Mouse (Mus musculus) macrophage (primary cell): Measurements from ENCODE around the gene Sf3b6. TPM values are rescaled to one million over a fixed set of nuclear protein-coding genes. Genes with fewer than 3 reads are reported as not detected.
"Not testable (repeated sequence)": the region's sequence is repeated elsewhere in the genome, so short reads cannot be mapped to it uniquely, and the experiment has no call there.

Experiments
- H3K27ac ChIP-seq: fragments of 350-480 bp; formaldehyde crosslinking; 2 replicates; pipeline ENCODE4 v1.9.0; 2021
- H3K36me3 ChIP-seq: fragments of 350-480 bp; formaldehyde crosslinking; 2 replicates; pipeline ENCODE4 v1.9.0; 2021; ENCODE audit errors: inconsistent target
- H3K4me3 ChIP-seq: fragments of 350-480 bp; formaldehyde crosslinking; 2 replicates; pipeline ENCODE4 v1.9.0; 2021; ENCODE audit errors: inconsistent target
- H3K79me2 ChIP-seq: fragments of 350-480 bp; formaldehyde crosslinking; 2 replicates; pipeline ENCODE4 v1.9.0; 2021; ENCODE audit errors: inconsistent target
- WGBS: methylation state at CpG from one replicate; pipeline ENCODE4 v1.1.7; 2026; ENCODE audit warnings: inconsistent platforms; ENCODE audit not compliant: missing documents; 5-methylcytosine and 5-hydroxymethylcytosine counted together
- polyA plus RNA-seq: library from polyadenylated mRNA; stranded (reverse); fragments of 250-400 nt; gene quantifications from 3 replicates; pipeline ENCODE4 v1.2.4, GENCODE M21; 2018; ENCODE audit warnings: inconsistent platforms
- total RNA-seq, 78 experiments: library from RNA; depleted of rRNA; stranded (reverse); fragments of 250-400 nt; gene quantifications; 1 replicate in 9 of 78; 2 replicates in 24 of 78; 3 replicates in 43 of 78; 4 replicates in 2 of 78; pipeline ENCODE4 v1.2.4; 2018; ENCODE audit warnings: inconsistent platforms in 56 of 78

The Sf3b6 gene
- total RNA-seq (2018; cell fraction: chromatin; rRNA removed), result 10 to 100 TPM; 19.0 to 62.9 (median 47.3) TPM
- 10 to 100 TPM; 52.5 to 90.8 (median 66.2) TPM for total RNA-seq (2018; cell fraction: cytosol; rRNA removed)
- total RNA-seq (2018; cell fraction: nucleus; rRNA removed), result 10 to 100 TPM; 19.2 to 65.6 (median 41.0) TPM
- polyA plus RNA-seq, result 67.0 to 113 TPM (median 95.3 TPM) in 3 replicates

DNA sequence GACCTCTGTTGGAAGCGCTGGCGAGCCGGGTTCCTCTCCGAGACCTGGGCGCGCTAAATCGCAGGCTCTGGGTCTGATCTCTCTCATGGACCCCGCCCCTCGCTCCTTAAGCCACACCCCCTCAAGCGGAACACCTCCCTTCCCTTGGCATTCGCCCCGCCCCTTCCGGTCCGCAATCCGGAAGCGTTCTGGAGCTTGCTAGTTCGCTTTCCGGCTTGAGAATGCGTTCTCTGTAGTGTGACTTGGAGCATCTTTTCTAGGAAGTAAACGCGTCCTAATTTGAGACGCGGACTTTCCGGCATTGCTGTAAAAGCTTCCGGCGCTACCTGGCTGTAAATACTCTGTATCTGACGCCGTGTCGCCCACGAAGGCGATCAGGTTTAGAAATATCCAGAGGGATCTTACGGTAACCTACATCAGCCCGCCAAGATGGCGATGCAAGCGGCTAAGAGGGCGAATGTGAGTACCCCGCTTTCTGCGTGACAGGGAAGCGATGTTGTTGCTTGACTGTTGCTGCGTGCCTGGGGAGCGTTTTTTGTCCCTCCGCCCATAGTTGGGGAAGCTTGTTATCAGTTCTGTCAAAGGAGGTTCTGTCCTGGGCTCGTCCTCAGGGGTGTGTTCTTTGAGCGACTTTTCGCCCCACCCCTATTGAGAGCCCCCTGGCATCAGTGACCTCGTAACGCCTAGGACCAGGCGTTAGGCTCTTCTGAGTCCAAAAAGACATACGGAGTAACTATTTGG lies at the start of gene Sf3b6:
TSS of gene Sf3b6 (plus strand) at position 184 of the 741 bp plus-strand sequence.
- peaks cover 44% of the 10 kb centered on the region for H3K79me2 ChIP-seq
- 2% methylated on average over 49 of the region's 49 CpGs for WGBS
- H3K36me3 ChIP-seq, result peaks cover 20% of the 10 kb centered on the region
- peak within 1 kb of the TSS; percentile 100 for H3K4me3 ChIP-seq
- peak within 1 kb of the TSS; percentile 72 for H3K27ac ChIP-seq

- no peaks in the 10 kb centered on the region for H3K36me3 ChIP-seq
- peak within 1 kb of the TSS; percentile 27 for H3K4me3 ChIP-seq
- no peak within 1 kb of the TSS for H3K27ac ChIP-seq
These were observed 48.6 kb upstream of the Sf3b6 start, which contains the start of the genes Pfn4 and Fam228b for GRCm38 (mm10) chr12:4768492-4769332. Pfn4 (plus strand) TSS chr12:4769022. Fam228b (minus strand) TSS chr12:4769267.

GRCm38 (mm10) chr12:4769333-4769723 lies 48.0 kb upstream of the Sf3b6 start:
- H3K79me2 ChIP-seq, result no peaks in the 10 kb centered on the region
- H3K27ac ChIP-seq, result no peak overlapping the region
- H3K4me3 ChIP-seq, result peak overlapping the region; percentile 27
- H3K36me3 ChIP-seq, result no peaks in the 10 kb centered on the region
- 29% methylated on average over 13 of the region's 13 CpGs for WGBS

More at GRCm38 (mm10) chr12:4768492-4769332, 48.6 kb upstream of the Sf3b6 start, which contains the start of the genes Pfn4 and Fam228b:
- H3K79me2 ChIP-seq, result no peaks in the 10 kb centered on the region
- WGBS, result 6% methylated on average over 61 of the region's 61 CpGs

DNA sequence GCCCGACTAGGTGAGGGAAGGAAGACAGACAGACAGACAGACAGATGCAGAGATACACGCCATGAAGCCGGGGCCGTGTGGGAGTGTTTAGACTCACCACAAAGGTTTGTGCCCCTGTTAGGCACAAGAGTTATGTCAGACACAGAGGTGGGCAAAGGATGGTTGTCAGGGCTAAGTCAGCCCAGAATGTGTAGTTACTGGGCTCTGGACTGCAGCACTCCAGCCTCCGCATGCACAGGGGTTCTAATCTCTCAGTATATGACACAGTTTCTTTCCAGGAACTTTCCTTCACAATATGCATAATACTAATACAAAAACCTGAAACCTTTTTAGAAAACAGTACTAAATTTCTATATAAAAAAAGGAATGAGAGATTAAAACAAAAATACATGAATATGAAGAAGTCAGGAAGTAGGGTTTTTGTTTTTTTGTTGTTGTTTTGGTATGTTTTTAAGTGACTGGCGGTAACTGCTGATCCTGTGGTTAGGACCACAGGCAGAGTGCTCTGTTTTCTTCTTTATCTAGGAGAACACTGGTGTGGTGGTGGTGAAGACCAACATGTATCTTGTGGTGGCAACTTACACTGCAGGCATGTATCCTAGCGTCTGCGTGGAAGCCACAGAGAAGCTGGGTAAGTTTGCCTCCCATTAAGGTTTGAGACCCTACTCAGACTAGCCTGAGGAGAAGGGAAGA lies 42.3 kb upstream of the Sf3b6 start:
- no peak overlapping the region for H3K27ac ChIP-seq
- WGBS, result 92% methylated on average over 8 of the region's 8 CpGs

DNA sequence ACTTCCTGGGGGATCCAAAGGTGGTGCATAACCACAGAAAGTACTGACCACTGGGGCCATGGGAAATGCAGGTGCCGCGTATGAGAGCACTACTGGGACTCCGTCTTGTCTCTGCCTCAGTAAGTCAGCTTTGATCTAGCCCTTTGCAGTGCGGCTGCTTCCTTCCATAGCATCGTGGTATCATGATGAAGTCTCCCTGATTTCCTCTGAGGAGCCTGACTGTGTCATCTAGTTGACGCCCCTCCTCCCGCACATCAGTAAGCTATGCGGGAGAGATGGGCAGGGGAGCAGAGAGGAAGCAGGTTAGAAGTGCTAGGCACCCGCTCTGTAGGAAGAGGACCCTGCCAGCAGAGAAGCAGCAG lies 41.8 kb upstream of the Sf3b6 start:
- no peaks in the 10 kb centered on the region for H3K36me3 ChIP-seq
- H3K79me2 ChIP-seq, result no peaks in the 10 kb centered on the region
- H3K4me3 ChIP-seq, result no peak overlapping the region
- no peak overlapping the region for H3K27ac ChIP-seq
- 91% methylated on average over 9 of the region's 9 CpGs for WGBS

More for the DNA sequence above, 42.3 kb upstream of the Sf3b6 start:
- Histone ChIP-seq H3K36me3 (no peaks in the 10 kb centered on the region), H3K79me2 (no peaks in the 10 kb centered on the region), H3K4me3 (no peak overlapping the region)

DNA sequence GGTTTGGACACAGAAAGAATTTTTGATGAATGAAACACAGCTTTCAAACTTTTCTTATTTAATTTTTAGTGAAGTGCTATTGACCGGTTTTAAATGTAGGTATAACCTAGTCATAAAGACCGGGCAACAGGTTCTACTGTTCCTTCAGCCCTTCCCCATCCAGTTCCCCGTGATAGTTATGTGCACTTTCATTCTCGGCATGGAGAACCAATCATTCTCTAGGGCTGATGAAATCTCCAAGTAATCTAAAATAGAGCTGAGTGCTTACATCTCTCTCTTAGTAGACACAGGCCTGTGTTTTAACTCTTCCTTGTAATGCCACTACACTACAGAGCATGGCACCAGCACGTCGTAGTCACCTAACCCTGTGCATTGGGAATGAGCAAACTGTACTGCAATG lies 39.6 kb upstream of the Sf3b6 start:
- WGBS, result 92% methylated on average over 6 of the region's 6 CpGs
- no peak overlapping the region for H3K4me3 ChIP-seq

GRCm38 (mm10) chr12:4780245-4780644 lies 37.1 kb upstream of the Sf3b6 start:
- Histone ChIP-seq H3K36me3 (no peaks in the 10 kb centered on the region), H3K79me2 (no peaks in the 10 kb centered on the region), H3K4me3 (no peak overlapping the region), H3K27ac (no peak overlapping the region)
- WGBS, result 89% methylated on average over 2 of the region's 2 CpGs

More for the DNA sequence above, 39.6 kb upstream of the Sf3b6 start:
- Histone ChIP-seq H3K79me2 (no peaks in the 10 kb centered on the region), H3K36me3 (no peaks in the 10 kb centered on the region), H3K27ac (no peak overlapping the region)

GRCm38 (mm10) chr12:4781270-4781669 lies 36.1 kb upstream of the Sf3b6 start:
- H3K79me2 ChIP-seq, result no peaks in the 10 kb centered on the region
- WGBS, result 82% methylated on average over 1 of the region's 1 CpGs
- no peak overlapping the region for H3K4me3 ChIP-seq
- H3K36me3 ChIP-seq, result no peaks in the 10 kb centered on the region
- no peak overlapping the region for H3K27ac ChIP-seq

DNA sequence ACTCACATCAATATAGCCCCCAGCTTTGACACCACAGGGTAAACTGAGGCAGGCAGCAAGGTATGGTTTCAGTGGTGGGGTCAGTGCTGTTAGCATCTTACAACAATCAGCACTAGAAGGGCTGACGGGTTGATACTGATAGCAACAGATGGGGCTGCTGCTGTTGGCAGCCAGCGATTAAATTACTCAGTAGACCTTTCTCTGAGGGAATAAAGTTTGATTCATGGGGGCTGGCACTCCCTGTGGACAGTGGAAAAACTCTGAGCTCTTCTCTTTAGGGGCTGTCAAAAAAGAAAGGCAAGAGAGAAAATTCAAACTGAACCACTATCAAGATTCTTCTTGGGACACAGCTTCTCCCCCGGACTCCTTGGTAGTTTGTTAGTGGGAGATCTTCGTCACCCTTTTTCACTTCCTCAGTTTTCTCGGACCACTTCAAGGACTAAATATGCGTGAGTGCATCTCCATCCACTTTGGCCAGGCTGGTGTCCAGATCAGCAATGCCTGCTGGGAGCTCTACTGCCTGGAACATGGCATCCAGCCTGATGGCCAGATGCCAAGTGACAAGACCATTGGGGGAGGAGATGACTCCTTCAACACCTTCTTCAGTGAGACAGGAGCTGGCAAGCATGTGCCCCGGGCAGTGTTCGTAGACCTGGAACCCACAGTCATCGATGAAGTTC lies 35.5 kb upstream of the Sf3b6 start:
- H3K27ac ChIP-seq, H3K4me3 ChIP-seq, H3K36me3 ChIP-seq, H3K79me2 ChIP-seq: not testable (repeated sequence)
- 81% methylated on average over 6 of the region's 9 CpGs for WGBS

- Histone ChIP-seq H3K36me3 (no peaks in the 10 kb centered on the region), H3K27ac (no peak overlapping the region), H3K4me3 (no peak overlapping the region), H3K79me2 (no peaks in the 10 kb centered on the region)
- WGBS, result 78% methylated on average over 5 of the region's 5 CpGs
These were observed 33.7 kb upstream of the Sf3b6 start for GRCm38 (mm10) chr12:4783598-4783997.

GRCm38 (mm10) chr12:4784466-4784865 lies 32.9 kb upstream of the Sf3b6 start:
- WGBS, result 94% methylated on average over 2 of the region's 2 CpGs
- H3K79me2 ChIP-seq, result no peaks in the 10 kb centered on the region
- H3K36me3 ChIP-seq, result no peaks in the 10 kb centered on the region
- H3K27ac ChIP-seq, result no peak overlapping the region
- H3K4me3 ChIP-seq, result no peak overlapping the region

DNA sequence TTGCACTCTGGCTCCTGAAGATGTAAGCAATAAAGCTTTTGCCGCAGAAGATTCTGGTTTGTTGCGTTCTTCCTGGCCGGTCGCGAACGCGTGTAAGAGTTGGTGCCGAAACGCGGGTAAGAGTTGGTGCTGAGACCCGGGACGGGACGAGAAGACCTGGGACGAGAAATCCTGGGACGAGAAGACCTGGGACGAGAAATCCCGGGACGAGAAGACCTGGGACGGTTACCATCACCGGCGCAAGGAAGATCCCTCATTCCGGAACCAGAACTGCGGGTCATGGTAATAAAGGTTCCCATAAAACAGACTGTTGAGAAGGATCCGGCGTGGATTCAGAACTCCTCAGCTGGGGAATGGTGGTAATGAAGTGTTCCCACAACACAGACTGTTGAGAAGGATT lies 29.2 kb upstream of the Sf3b6 start:
- WGBS, result 88% methylated on average over 22 of the region's 25 CpGs
- H3K27ac ChIP-seq, H3K36me3 ChIP-seq, H3K79me2 ChIP-seq, H3K4me3 ChIP-seq: not testable (repeated sequence)

GRCm38 (mm10) chr12:4793718-4794117 lies 23.6 kb upstream of the Sf3b6 start:
- no peak overlapping the region for H3K4me3 ChIP-seq
- H3K79me2 ChIP-seq, result no peaks in the 10 kb centered on the region
- 100% methylated on average over 1 of the region's 1 CpGs for WGBS

GRCm38 (mm10) chr12:4797471-4797870 lies 19.9 kb upstream of the Sf3b6 start:
- H3K4me3 ChIP-seq, H3K79me2 ChIP-seq, H3K36me3 ChIP-seq, H3K27ac ChIP-seq: not testable (repeated sequence)
- WGBS, result 89% methylated on average over 2 of the region's 6 CpGs

More at GRCm38 (mm10) chr12:4793718-4794117, 23.6 kb upstream of the Sf3b6 start:
- Histone ChIP-seq H3K27ac (no peak overlapping the region), H3K36me3 (no peaks in the 10 kb centered on the region)
